ENCODE assay signal across 20 mouse cellular contexts in the genomic region with DNA sequence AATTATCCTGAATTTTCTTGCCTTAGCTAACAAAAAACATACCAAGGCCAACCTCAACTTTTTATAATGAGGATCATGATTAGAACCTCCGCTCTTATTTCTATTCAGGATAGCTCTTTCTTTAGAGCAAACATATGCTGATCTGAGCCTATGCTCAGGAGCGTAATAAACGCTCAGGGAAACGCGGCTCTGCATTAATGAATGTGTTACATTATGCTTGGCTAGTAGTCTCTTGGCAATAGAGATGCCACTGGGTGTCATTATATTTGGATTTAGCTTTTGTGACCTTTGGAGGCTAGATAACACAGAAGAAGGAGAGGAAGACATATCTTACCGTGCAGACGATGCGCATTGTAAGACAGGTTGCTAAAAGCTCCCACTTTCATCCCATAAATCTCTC.
DNase-seq lines count a peak whose midpoint lies in the region; ATAC-seq and TF ChIP-seq lines count a peak whose summit lies in the region.
"Had no signal": no experiment of that assay in that cellular context is flagged by ENCODE, and none has a peak within 500 bp of the region (broad histone marks: within the 10 kb centered on the region; RNA-seq: fewer than 3 reads in every experiment).

No protein-coding gene starts in this region.

- H3K36me3 ChIP-seq in hindbrain, embryonic 13.5 days: no peaks in the 10 kb centered on the region
- no peaks in the 10 kb centered on the region for H3K36me3 ChIP-seq in hindbrain, embryonic 11.5 days (ENCODE audit: control insufficient read depth, insufficient read depth, low read length)
- no peaks in the 10 kb centered on the region for H3K36me3 ChIP-seq in midbrain, embryonic 15.5 days (replicated peaks)
- H3K36me3 ChIP-seq in midbrain, postnatal 0 days (ENCODE audit: insufficient read depth, low read length): no peaks in the 10 kb centered on the region
- no peaks in the 10 kb centered on the region for H3K36me3 ChIP-seq in forebrain, postnatal 0 days (ENCODE audit: insufficient read depth)
- H3K36me3 ChIP-seq in neural tube, embryonic 14.5 days (ENCODE audit: control insufficient read depth, insufficient read depth, low read length): no peaks in the 10 kb centered on the region
- no peaks in the 10 kb centered on the region for H3K36me3 ChIP-seq in intestine, embryonic 15.5 days
- H3K36me3 ChIP-seq: embryonic facial prominence, embryonic 15.5 days; heart, embryonic 12.5 days; hindbrain, embryonic 10.5 days had no signal

- WGBS in hindbrain, embryonic 13.5 days: 73% methylated on average over 8 of the region's 8 CpGs
- WGBS in hindbrain, embryonic 11.5 days: 86% methylated on average over 8 of the region's 8 CpGs
- 49% methylated on average over 8 of the region's 8 CpGs for WGBS in midbrain, embryonic 15.5 days
- WGBS in midbrain, postnatal 0 days: 47% methylated on average over 8 of the region's 8 CpGs
- WGBS in forebrain, postnatal 0 days: 42% methylated on average over 8 of the region's 8 CpGs
- 36% methylated on average over 8 of the region's 8 CpGs for WGBS in neural tube, embryonic 14.5 days
- WGBS in intestine, embryonic 15.5 days: 74% methylated on average over 8 of the region's 8 CpGs

- no peak overlapping the region for H3K4me3 ChIP-seq in hindbrain, embryonic 13.5 days
- no peak overlapping the region for H3K4me3 ChIP-seq in hindbrain, embryonic 11.5 days (ENCODE audit: low read depth, low read length)
- no peak overlapping the region for H3K4me3 ChIP-seq in midbrain, embryonic 15.5 days
- no peak overlapping the region for H3K4me3 ChIP-seq in midbrain, postnatal 0 days (ENCODE audit: low read depth, low read length)
- no peak overlapping the region for H3K4me3 ChIP-seq in forebrain, postnatal 0 days (ENCODE audit: low read depth, low read length)
- H3K4me3 ChIP-seq in neural tube, embryonic 14.5 days (ENCODE audit: low read depth, low read length): no peak overlapping the region
- no peak overlapping the region for H3K4me3 ChIP-seq in intestine, embryonic 15.5 days (replicated peaks)
- H3K4me3 ChIP-seq: embryonic facial prominence, embryonic 15.5 days; erythroblast, embryonic 14.5 days; gastrocnemius, adult 2 months; heart, embryonic 12.5 days; hindbrain, embryonic 10.5 days had no signal

- no peak for DNase-seq in hindbrain, embryonic 11.5 days (ENCODE audit: low spot score)
- no peak for DNase-seq in midbrain, postnatal 0 days (ENCODE audit: low spot score)
- peak; percentile 13 for DNase-seq in forebrain, postnatal 0 days
- DNase-seq in left cerebral cortex, postnatal 10 days (ENCODE audit: extremely low spot score in 1 of 2, low spot score in 2 of 2): no peak
- DNase-seq: adrenal gland, adult 8-10 months; adrenal gland, postnatal 36 days; cerebellum, adult 11 months; cerebellum, adult 8-10 months; cerebellum, postnatal 14 days; embryo, embryonic 11 days; gastrocnemius, adult 2 months; gastrocnemius, postnatal 25 days had no signal

- TF ChIP-seq CTCF in midbrain, postnatal 0 days (IDR thresholded peaks at IDR 0.05): no peak
- no peak for TF ChIP-seq CTCF in forebrain, postnatal 0 days (IDR thresholded peaks at IDR 0.05; ENCODE audit: low read depth)

- H3K4me2 ChIP-seq in hindbrain, embryonic 13.5 days: no peak overlapping the region
- no peak overlapping the region for H3K4me2 ChIP-seq in hindbrain, embryonic 11.5 days (replicated peaks; ENCODE audit: low read depth, low read length)
- H3K4me2 ChIP-seq in midbrain, embryonic 15.5 days: no peak overlapping the region
- no peak overlapping the region for H3K4me2 ChIP-seq in midbrain, postnatal 0 days (ENCODE audit: low read depth, low read length, poor library complexity, severe bottlenecking)
- H3K4me2 ChIP-seq in forebrain, postnatal 0 days (ENCODE audit: low read depth): no peak overlapping the region
- no peak overlapping the region for H3K4me2 ChIP-seq in neural tube, embryonic 14.5 days (ENCODE audit: low read depth, low read length)
- no peak overlapping the region for H3K4me2 ChIP-seq in intestine, embryonic 15.5 days (replicated peaks)
- H3K4me2 ChIP-seq: embryonic facial prominence, embryonic 15.5 days; heart, embryonic 12.5 days had no signal

- H3K4me1 ChIP-seq in hindbrain, embryonic 13.5 days (replicated peaks): peaks cover 16% of the 10 kb centered on the region
- H3K4me1 ChIP-seq in hindbrain, embryonic 11.5 days (replicated peaks; ENCODE audit: control insufficient read depth, insufficient read depth, low read length): no peaks in the 10 kb centered on the region
- H3K4me1 ChIP-seq in midbrain, embryonic 15.5 days: peaks cover 4% of the 10 kb centered on the region; the same call in 1 of the 2 replicates
- no peaks in the 10 kb centered on the region for H3K4me1 ChIP-seq in midbrain, postnatal 0 days (ENCODE audit: insufficient read depth, low read length)
- peaks cover 5% of the 10 kb centered on the region; the same call in 1 of the 2 replicates for H3K4me1 ChIP-seq in forebrain, postnatal 0 days (ENCODE audit: insufficient read depth)
- H3K4me1 ChIP-seq in neural tube, embryonic 14.5 days (ENCODE audit: control insufficient read depth, insufficient read depth, low read length): peaks cover 7% of the 10 kb centered on the region; the same call in 1 of the 2 replicates
- H3K4me1 ChIP-seq in intestine, embryonic 15.5 days (replicated peaks): no peaks in the 10 kb centered on the region
- H3K4me1 ChIP-seq: embryonic facial prominence, embryonic 15.5 days; heart, embryonic 12.5 days; hindbrain, embryonic 10.5 days had no signal

- ATAC-seq in hindbrain, embryonic 13.5 days (ENCODE audit: low FRiP score): no peak
- no peak for ATAC-seq in hindbrain, embryonic 11.5 days (ENCODE audit: low FRiP score)
- 0 out of 2 replicates have a peak, but pooled peaks have one; percentile 30 for ATAC-seq in midbrain, embryonic 15.5 days (replicated peaks)
- ATAC-seq in midbrain, postnatal 0 days (ENCODE audit: low FRiP score): no peak
- ATAC-seq in forebrain, postnatal 0 days: no peak
- peak; percentile 68 for ATAC-seq in neural tube, embryonic 14.5 days (ENCODE audit: low read depth)
- no peak for ATAC-seq in intestine, embryonic 15.5 days

- intact Hi-C loops in left cerebral cortex, postnatal 10 days (cut with DNase I): no loop called here

- no peak overlapping the region for H3K9ac ChIP-seq in hindbrain, embryonic 13.5 days
- no peak overlapping the region for H3K9ac ChIP-seq in hindbrain, embryonic 11.5 days (ENCODE audit: low read depth, low read length)
- H3K9ac ChIP-seq in midbrain, embryonic 15.5 days: no peak overlapping the region
- H3K9ac ChIP-seq in midbrain, postnatal 0 days (replicated peaks; ENCODE audit: low read length, poor library complexity, severe bottlenecking): no peak overlapping the region
- no peak overlapping the region for H3K9ac ChIP-seq in forebrain, postnatal 0 days
- H3K9ac ChIP-seq in neural tube, embryonic 14.5 days (replicated peaks; ENCODE audit: low read depth, low read length): no peak overlapping the region
- no peak overlapping the region for H3K9ac ChIP-seq in intestine, embryonic 15.5 days
- H3K9ac ChIP-seq: embryonic facial prominence, embryonic 15.5 days; heart, embryonic 12.5 days had no signal

- H3K27me3 ChIP-seq in hindbrain, embryonic 13.5 days: no peaks in the 10 kb centered on the region
- no peaks in the 10 kb centered on the region for H3K27me3 ChIP-seq in hindbrain, embryonic 11.5 days (ENCODE audit: control insufficient read depth, insufficient read depth, low read length)
- no peaks in the 10 kb centered on the region for H3K27me3 ChIP-seq in midbrain, embryonic 15.5 days (replicated peaks)
- no peaks in the 10 kb centered on the region for H3K27me3 ChIP-seq in midbrain, postnatal 0 days (ENCODE audit: insufficient read depth, low read length)
- H3K27me3 ChIP-seq in forebrain, postnatal 0 days (ENCODE audit: insufficient read depth, low read length): no peaks in the 10 kb centered on the region
- H3K27me3 ChIP-seq in neural tube, embryonic 14.5 days (ENCODE audit: control insufficient read depth, insufficient read depth, low read length): no peaks in the 10 kb centered on the region
- H3K27me3 ChIP-seq in intestine, embryonic 15.5 days (replicated peaks): no peaks in the 10 kb centered on the region
- H3K27me3 ChIP-seq: embryonic facial prominence, embryonic 15.5 days; heart, embryonic 12.5 days had no signal

- no peaks in the 10 kb centered on the region for H3K9me3 ChIP-seq in hindbrain, embryonic 13.5 days
- no peaks in the 10 kb centered on the region for H3K9me3 ChIP-seq in hindbrain, embryonic 11.5 days (ENCODE audit: control insufficient read depth, low read length)
- no peaks in the 10 kb centered on the region for H3K9me3 ChIP-seq in midbrain, embryonic 15.5 days
- H3K9me3 ChIP-seq in midbrain, postnatal 0 days (ENCODE audit: low read length): no peaks in the 10 kb centered on the region
- no peaks in the 10 kb centered on the region for H3K9me3 ChIP-seq in forebrain, postnatal 0 days (ENCODE audit: low read length)
- no peaks in the 10 kb centered on the region for H3K9me3 ChIP-seq in neural tube, embryonic 14.5 days (ENCODE audit: control insufficient read depth, low read length)
- no peaks in the 10 kb centered on the region for H3K9me3 ChIP-seq in intestine, embryonic 15.5 days
- H3K9me3 ChIP-seq: embryonic facial prominence, embryonic 15.5 days; heart, embryonic 12.5 days; hindbrain, embryonic 10.5 days had no signal

- H3K27ac ChIP-seq in hindbrain, embryonic 13.5 days: 0 out of 2 replicates have a peak overlapping the region, but pooled peaks have one; percentile 13
- H3K27ac ChIP-seq in hindbrain, embryonic 11.5 days (ENCODE audit: low read depth, low read length): no peak overlapping the region
- H3K27ac ChIP-seq in midbrain, embryonic 15.5 days: 0 out of 2 replicates have a peak overlapping the region, but pooled peaks have one; percentile 28
- H3K27ac ChIP-seq in midbrain, postnatal 0 days (ENCODE audit: low read depth, low read length): no peak overlapping the region
- H3K27ac ChIP-seq in forebrain, postnatal 0 days (ENCODE audit: low read depth, low read length): no peak overlapping the region
- no peak overlapping the region for H3K27ac ChIP-seq in neural tube, embryonic 14.5 days (ENCODE audit: low read depth, low read length)
- H3K27ac ChIP-seq in intestine, embryonic 15.5 days: no peak overlapping the region
- H3K27ac ChIP-seq: embryonic facial prominence, embryonic 15.5 days; gastrocnemius, adult 2 months; hindbrain, embryonic 10.5 days had no signal

Comparison
In these comparisons a context has a peak if more than half of its experiments do, and no peak if none do; other contexts are left out.
1. ATAC-seq: peak in midbrain, embryonic 15.5 days (single experiment) and neural tube, embryonic 14.5 days (single experiment); none in hindbrain, embryonic 13.5 days (single experiment), hindbrain, embryonic 11.5 days (single experiment), midbrain, postnatal 0 days (single experiment), forebrain, postnatal 0 days (single experiment) and intestine, embryonic 15.5 days (single experiment).
2. H3K27ac ChIP-seq: peak in hindbrain, embryonic 13.5 days (single experiment) and midbrain, embryonic 15.5 days (single experiment); none in hindbrain, embryonic 11.5 days (single experiment), midbrain, postnatal 0 days (single experiment), forebrain, postnatal 0 days (single experiment), neural tube, embryonic 14.5 days (single experiment) and intestine, embryonic 15.5 days (single experiment).